Mouse (Mus musculus): ENCODE measurements around the gene Ctcf.

DNA sequence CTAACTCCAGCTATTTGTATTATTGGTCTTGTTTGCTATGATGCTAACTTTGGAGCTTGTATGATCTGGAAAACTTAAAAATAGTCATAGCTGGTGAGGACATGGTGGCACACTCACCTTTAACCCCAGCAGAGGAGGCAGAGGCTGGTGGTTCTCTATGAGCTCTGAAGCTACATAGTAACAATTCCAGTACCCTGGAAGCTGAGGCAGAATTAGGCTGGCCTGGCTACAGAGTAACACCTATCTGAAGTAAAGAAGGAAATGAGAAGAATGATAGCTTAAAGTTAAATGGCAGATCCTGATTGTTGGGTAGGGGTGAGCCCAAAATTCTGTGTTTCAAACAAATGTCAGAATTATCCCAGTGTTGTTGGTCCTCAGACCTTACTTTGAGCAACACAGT is 21.3 kb downstream of the Ctcf start:
- no peak for TF ChIP-seq CTCF (IDR thresholded peaks at IDR 0.05; ENCODE audit: control insufficient read depth, insufficient read depth, insufficient replicate concordance, low read depth, low read length)
- no peak for TF ChIP-seq POLR2A (IDR thresholded peaks at IDR 0.05; ENCODE audit: control insufficient read depth, low read depth, low read length)

All from testis, adult 2 months (tissue).